Mouse (Mus musculus) neural tube, embryonic 13.5 days (tissue): ENCODE measurements around the gene Ccdc154. TPM values are rescaled to one million over a fixed set of nuclear protein-coding genes. Genes with fewer than 3 reads are reported as not detected.

ENCODE experiments used
- polyA plus RNA-seq: library from polyadenylated mRNA; unstranded; fragments of >200 nt; fragmentation: Nextera tagmentation; extraction: Ambion mirVana; gene quantifications from 2 replicates; pipeline ENCODE4 v1.2.1, GENCODE M21; 2015

Ccdc154 gene
- polyA plus RNA-seq, 1 experiment from 2014 or later: not detected

Other genes starting within 250 kb of the Ccdc154 start
- gene Mapk8ip3, start 225.5 kb upstream of the Ccdc154 start, polyA plus RNA-seq: 82.2 and 85.8 TPM in 2 replicates
- gene Jpt2, start 201.8 kb upstream of the Ccdc154 start, polyA plus RNA-seq: 100 and 110 TPM in 2 replicates
- gene Cramp1l, start 146.7 kb upstream of the Ccdc154 start, polyA plus RNA-seq: 7.0 and 7.3 TPM in 2 replicates
- gene Ift140, start 146.4 kb upstream of the Ccdc154 start, polyA plus RNA-seq: 17.8 and 19.2 TPM in 2 replicates
- gene Tmem204, start 78.9 kb upstream of the Ccdc154 start, polyA plus RNA-seq: 9.0 and 10.8 TPM in 2 replicates
- 45.7 and 46.7 TPM in 2 replicates for gene Telo2, start 46.5 kb upstream of the Ccdc154 start, polyA plus RNA-seq
- gene Ptx4, start 41.7 kb upstream of the Ccdc154 start, polyA plus RNA-seq: not detected in 2 replicates
- gene Clcn7, start 29.1 kb upstream of the Ccdc154 start, polyA plus RNA-seq: 23.7 and 24.4 TPM in 2 replicates
- gene Gm38655, start 13.0 kb downstream of the Ccdc154 start, polyA plus RNA-seq: not detected in 2 replicates
- 32.6 and 32.7 TPM in 2 replicates for gene BC003965, start 22.1 kb downstream of the Ccdc154 start, polyA plus RNA-seq
- gene Unkl, start 25.9 kb downstream of the Ccdc154 start, polyA plus RNA-seq: 9.3 and 11.0 TPM in 2 replicates
- gene Gnptg, start 77.7 kb downstream of the Ccdc154 start, polyA plus RNA-seq: 72.4 and 90.8 TPM in 2 replicates
- 62.1 and 62.3 TPM in 2 replicates for gene Tsr3, start 77.7 kb downstream of the Ccdc154 start, polyA plus RNA-seq
- 3.7 and 3.8 TPM in 2 replicates for gene Baiap3, start 93.9 kb downstream of the Ccdc154 start, polyA plus RNA-seq
- gene Ube2i, start 112.2 kb downstream of the Ccdc154 start, polyA plus RNA-seq: 503 and 513 TPM in 2 replicates
- gene Prss34, start 135.9 kb downstream of the Ccdc154 start, polyA plus RNA-seq: not detected in 2 replicates
- not detected in 2 replicates for gene Prss28, start 146.2 kb downstream of the Ccdc154 start, polyA plus RNA-seq
- gene Prss29, start 156.2 kb downstream of the Ccdc154 start, polyA plus RNA-seq: not detected in 2 replicates
- gene Tpsab1, start 183.1 kb downstream of the Ccdc154 start, polyA plus RNA-seq: not detected in 2 replicates
- 0.45 TPM in 1 of 2 replicates, not detected in the other for gene Tpsb2, start 203.8 kb downstream of the Ccdc154 start, polyA plus RNA-seq
- 0.68 TPM in 1 of 2 replicates, not detected in the other for gene Tpsg1, start 206.8 kb downstream of the Ccdc154 start, polyA plus RNA-seq